Mouse (Mus musculus) G1E (cell line): ENCODE measurements around the gene Raver2. TPM values are rescaled to one million over a fixed set of nuclear protein-coding genes. Genes with fewer than 3 reads are reported as not detected.

Experiments used
- ATAC-seq: 2 replicates; pipeline ENCODE4 v1.8.0; 2016; ENCODE audit warnings: mild to moderate bottlenecking; ENCODE audit not compliant: insufficient number of reproducible peaks, poor library complexity, low FRiP score, severe bottlenecking; ENCODE audit errors: extremely low read depth
- DNase-seq: peaks from one replicate; pipeline ENCODE4 v3.0.0; 2012; ENCODE audit warnings: low spot score
- H3K27me3 ChIP-seq: 2 replicates; pipeline ENCODE4 v1.6.1; 2012; ENCODE audit warnings: mild to moderate bottlenecking, low read length, inconsistent platforms; ENCODE audit not compliant: insufficient read depth
- H3K36me3 ChIP-seq: replicated peaks from 2 replicates; pipeline ENCODE3; 2012; ENCODE audit warnings: mild to moderate bottlenecking, inconsistent platforms
- H3K4me1 ChIP-seq: 2 replicates; pipeline ENCODE4 v1.6.1; 2012; ENCODE audit warnings: low read depth, low read length, inconsistent platforms, mixed read lengths; ENCODE audit not compliant: insufficient read depth
- H3K4me3 ChIP-seq: 2 replicates; pipeline ENCODE4 v1.5.1; 2012; ENCODE audit warnings: low read depth, mild to moderate bottlenecking, inconsistent platforms, low read length, moderate library complexity, mixed read lengths
- H3K9me3 ChIP-seq: replicated peaks from 2 replicates; pipeline ENCODE4 v1.6.1; 2012; ENCODE audit warnings: inconsistent platforms
- CTCF ChIP-seq: IDR thresholded peaks from 2 replicates; pipeline ENCODE4 v1.5.1; 2012; ENCODE audit warnings: low read depth, low read length, inconsistent platforms, mixed read lengths
- GATA1 ChIP-seq: IDR thresholded peaks from 2 replicates; pipeline ENCODE4 v1.6.1; 2012; ENCODE audit warnings: borderline replicate concordance, low read length, inconsistent platforms, mixed read lengths
- GATA2 ChIP-seq: IDR thresholded peaks from 2 replicates; pipeline ENCODE4 v1.6.1; 2012; ENCODE audit warnings: low read depth, low read length, inconsistent platforms, borderline replicate concordance
- POLR2AphosphoS5 ChIP-seq: IDR thresholded peaks from 2 replicates; pipeline ENCODE4 v1.6.1; 2012; ENCODE audit warnings: low read depth, low read length, inconsistent platforms; ENCODE audit not compliant: insufficient replicate concordance
- TAL1 ChIP-seq: conservative IDR thresholded peaks from 2 replicates; pipeline ENCODE4 v1.6.1; 2012; ENCODE audit warnings: low read depth, low read length, inconsistent platforms, mixed read lengths
- polyA plus RNA-seq: library from polyadenylated mRNA; stranded (reverse); fragments of >175 nt; gene quantifications from 2 replicates; pipeline ENCODE4 v1.2.3, GENCODE M21; 2012
- total RNA-seq, 2 experiments: library from RNA; stranded (forward) in 1 of 2; stranded (reverse) in 1 of 2; fragments of 200-1000 nt in 1 of 2; fragments of >200 nt in 1 of 2; fragmentation: Nextera tagmentation in 1 of 2; gene quantifications; 2 replicates each; pipeline ENCODE4 v1.2.3; 2014 to 2017

Gene Raver2
- total RNA-seq (2014; fragmentation: Nextera tagmentation), result not detected in 2 replicates
- 0.05 and 0.17 TPM in 2 replicates for total RNA-seq (2017)
- polyA plus RNA-seq, result not detected in 2 replicates

GRCm38 (mm10) chr4:101068786-101069153 lies at the start of gene Raver2:
TSS of gene Raver2 (plus strand) at chr4:101068983.
- Histone ChIP-seq H3K36me3 (no peaks in the 10 kb centered on the region), H3K4me3 (no peak within 1 kb of the TSS), H3K9me3 (peaks cover 5% of the 10 kb centered on the region), H3K4me1 (no peaks in the 10 kb centered on the region), H3K27me3 (peaks cover 3% of the 10 kb centered on the region; the same call in 1 of the 2 replicates)
- DNase-seq (no peak), ATAC-seq (no peak)
- TF ChIP-seq CTCF, result no peak
- no peak for TF ChIP-seq GATA1
- no peak for TF ChIP-seq TAL1
- no peak for TF ChIP-seq GATA2
- TF ChIP-seq POLR2AphosphoS5, result no peak

DNA sequence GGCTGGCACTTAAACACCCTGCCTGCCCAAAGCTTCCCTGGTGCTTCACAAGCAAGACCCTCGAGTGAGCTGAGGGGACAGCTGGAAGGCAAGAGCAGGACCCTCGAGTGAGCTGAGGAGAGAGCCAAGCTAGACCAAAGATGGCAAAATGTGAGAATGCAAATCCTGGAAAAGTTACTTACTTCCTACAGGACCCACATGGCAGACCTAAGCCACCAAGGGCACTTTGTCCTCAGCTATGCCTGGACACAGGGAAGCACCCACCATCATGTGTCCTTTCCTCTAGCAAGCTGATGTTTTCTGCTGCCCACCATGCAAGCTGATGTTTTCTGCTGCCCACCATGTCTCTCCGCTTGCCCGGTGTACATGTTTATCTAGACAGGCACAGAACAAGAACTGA lies 48.2 kb upstream of the Raver2 start, which contains the start of gene Gm10577:
Gene Gm10577 (minus strand): TSS at position 101 of the 400 bp plus-strand sequence.
- TF ChIP-seq POLR2AphosphoS5 (no peak), CTCF (no peak), TAL1 (no peak), GATA1 (no peak), GATA2 (no peak)
- H3K27me3 ChIP-seq, result no peaks in the 10 kb centered on the region
- H3K9me3 ChIP-seq, result peaks cover 7% of the 10 kb centered on the region
- ATAC-seq (no peak), DNase-seq (no peak)
- H3K36me3 ChIP-seq, result no peaks in the 10 kb centered on the region
- H3K4me3 ChIP-seq, result no peak within 1 kb of the TSS
- H3K4me1 ChIP-seq, result no peaks in the 10 kb centered on the region

DNA sequence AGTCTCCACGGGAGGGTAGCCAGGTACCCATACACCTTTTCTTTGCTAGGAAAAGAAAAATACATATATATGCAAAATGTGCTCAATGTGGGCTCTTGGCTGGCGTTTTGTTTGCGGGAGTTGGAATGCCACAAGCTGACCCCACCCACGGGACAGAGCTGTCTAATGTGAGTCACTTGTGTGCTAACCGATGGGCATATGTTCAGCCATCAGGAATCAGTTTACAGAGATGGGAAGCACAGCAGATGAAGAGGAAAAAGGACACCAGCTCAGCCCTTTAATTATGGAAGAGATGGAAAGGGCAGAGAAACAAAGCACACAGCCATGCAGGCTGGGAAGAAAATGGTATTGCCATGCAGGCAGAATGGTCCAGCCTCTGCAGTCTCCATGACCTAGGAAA lies 42.2 kb upstream of the Raver2 start:
- H3K27me3 ChIP-seq, result no peaks in the 10 kb centered on the region
- peaks cover 7% of the 10 kb centered on the region for H3K9me3 ChIP-seq
- no peaks in the 10 kb centered on the region for H3K36me3 ChIP-seq
- no peak for TF ChIP-seq GATA2
- no peak for TF ChIP-seq TAL1
- no peak for TF ChIP-seq CTCF
- no peak for TF ChIP-seq GATA1
- TF ChIP-seq POLR2AphosphoS5, result no peak
- DNase-seq (no peak), ATAC-seq (no peak)
- H3K4me3 ChIP-seq, result no peak overlapping the region
- H3K4me1 ChIP-seq, result no peaks in the 10 kb centered on the region

DNA sequence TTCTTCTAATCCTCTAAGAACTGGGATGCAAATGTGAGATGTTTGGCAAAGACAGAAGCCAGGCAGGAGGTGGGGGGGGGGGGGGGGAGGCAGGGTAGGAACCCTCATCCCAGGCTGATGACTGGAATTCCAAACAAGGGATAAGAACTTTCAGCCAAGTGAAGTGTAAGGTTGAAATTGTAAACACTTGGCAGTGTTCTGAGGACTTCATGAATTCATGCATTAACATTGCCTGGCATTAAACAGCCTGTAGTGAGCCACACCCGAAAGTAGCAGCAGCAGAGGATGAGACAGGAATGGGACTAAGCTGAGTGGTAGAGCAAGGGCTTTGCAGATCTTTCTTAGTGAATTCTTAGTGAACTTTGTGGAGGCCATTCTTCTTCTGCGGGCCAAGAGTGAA lies 41.8 kb upstream of the Raver2 start:
- ATAC-seq (no peak), DNase-seq (no peak)
- no peaks in the 10 kb centered on the region for H3K36me3 ChIP-seq
- no peaks in the 10 kb centered on the region for H3K4me1 ChIP-seq
- H3K9me3 ChIP-seq, result peaks cover 7% of the 10 kb centered on the region
- H3K27me3 ChIP-seq, result no peaks in the 10 kb centered on the region
- no peak for TF ChIP-seq TAL1
- no peak for TF ChIP-seq GATA1
- no peak for TF ChIP-seq GATA2
- TF ChIP-seq POLR2AphosphoS5, result no peak
- no peak for TF ChIP-seq CTCF
- no peak overlapping the region for H3K4me3 ChIP-seq

DNA sequence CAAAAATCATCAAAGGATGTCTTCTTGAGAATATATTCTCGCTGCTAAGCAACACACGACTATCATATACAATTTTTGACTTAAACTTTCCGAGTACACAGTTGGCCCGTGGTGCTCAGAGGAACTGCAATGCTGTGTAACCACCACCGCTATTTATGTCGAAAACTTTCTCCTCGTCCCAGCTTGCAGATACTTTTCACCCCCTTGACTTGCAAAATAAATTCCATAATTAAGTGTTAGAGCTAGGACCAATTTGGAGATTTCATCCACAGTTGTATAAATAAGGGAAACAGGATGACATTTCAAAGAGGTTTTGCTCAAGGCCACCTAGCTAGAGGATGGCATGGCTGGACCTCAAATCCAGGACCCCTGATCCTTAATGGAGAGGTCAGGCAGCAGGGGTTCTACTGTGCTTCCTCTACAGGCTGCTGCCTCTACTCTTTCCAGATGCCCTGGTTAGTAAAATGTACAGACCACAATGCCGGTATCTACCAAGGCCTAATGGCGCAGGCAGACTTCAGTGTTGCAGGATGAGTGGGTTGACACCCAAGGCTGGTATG lies 40.9 kb upstream of the Raver2 start:
- TF ChIP-seq GATA2 (no peak), TAL1 (no peak), CTCF (no peak), GATA1 (no peak), POLR2AphosphoS5 (no peak)
- no peak overlapping the region for H3K4me3 ChIP-seq
- H3K36me3 ChIP-seq, result no peaks in the 10 kb centered on the region
- H3K27me3 ChIP-seq, result no peaks in the 10 kb centered on the region
- no peak for ATAC-seq
- H3K4me1 ChIP-seq, result no peaks in the 10 kb centered on the region
- peaks cover 4% of the 10 kb centered on the region for H3K9me3 ChIP-seq
- DNase-seq, result no peak

- ATAC-seq, result no peak
- Histone ChIP-seq H3K9me3 (no peaks in the 10 kb centered on the region), H3K4me3 (no peak overlapping the region), H3K36me3 (no peaks in the 10 kb centered on the region), H3K4me1 (no peaks in the 10 kb centered on the region), H3K27me3 (no peaks in the 10 kb centered on the region)
- TF ChIP-seq GATA1, result no peak
- TF ChIP-seq GATA2, result no peak
- no peak for TF ChIP-seq POLR2AphosphoS5
- TF ChIP-seq CTCF, result no peak
- no peak for TF ChIP-seq TAL1
- no peak for DNase-seq
These were observed 35.7 kb upstream of the Raver2 start for GRCm38 (mm10) chr4:101033047-101033446.
